Mouse (Mus musculus) kidney, adult 9 months (tissue): Measurements from ENCODE around the gene Srp9.

ENCODE experiments used
- DNase-seq: peaks from one replicate; pipeline ENCODE4 v3.0.0; 2022

Gene Srp9

DNA sequence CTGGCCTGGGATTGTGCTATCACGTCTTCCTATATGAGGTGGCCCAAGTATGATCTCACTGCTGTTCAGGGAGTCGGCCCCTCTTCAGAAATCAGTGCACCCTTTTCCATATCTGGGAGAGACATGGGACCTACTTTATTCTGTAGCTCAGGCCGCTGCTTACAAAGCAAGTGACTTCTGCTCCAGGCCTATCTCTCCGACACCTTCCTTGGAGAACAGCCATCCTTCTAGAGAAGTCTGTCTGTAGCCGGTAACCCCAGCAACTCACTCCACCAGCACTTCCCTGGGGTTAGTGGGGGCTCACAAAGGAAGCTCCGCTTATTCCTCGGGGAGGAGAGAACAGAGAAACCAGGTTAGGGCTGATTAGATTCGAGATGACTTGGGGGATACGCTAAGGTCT lies 17.3 kb upstream of the Srp9 start:
- DNase-seq, result no peak

DNA sequence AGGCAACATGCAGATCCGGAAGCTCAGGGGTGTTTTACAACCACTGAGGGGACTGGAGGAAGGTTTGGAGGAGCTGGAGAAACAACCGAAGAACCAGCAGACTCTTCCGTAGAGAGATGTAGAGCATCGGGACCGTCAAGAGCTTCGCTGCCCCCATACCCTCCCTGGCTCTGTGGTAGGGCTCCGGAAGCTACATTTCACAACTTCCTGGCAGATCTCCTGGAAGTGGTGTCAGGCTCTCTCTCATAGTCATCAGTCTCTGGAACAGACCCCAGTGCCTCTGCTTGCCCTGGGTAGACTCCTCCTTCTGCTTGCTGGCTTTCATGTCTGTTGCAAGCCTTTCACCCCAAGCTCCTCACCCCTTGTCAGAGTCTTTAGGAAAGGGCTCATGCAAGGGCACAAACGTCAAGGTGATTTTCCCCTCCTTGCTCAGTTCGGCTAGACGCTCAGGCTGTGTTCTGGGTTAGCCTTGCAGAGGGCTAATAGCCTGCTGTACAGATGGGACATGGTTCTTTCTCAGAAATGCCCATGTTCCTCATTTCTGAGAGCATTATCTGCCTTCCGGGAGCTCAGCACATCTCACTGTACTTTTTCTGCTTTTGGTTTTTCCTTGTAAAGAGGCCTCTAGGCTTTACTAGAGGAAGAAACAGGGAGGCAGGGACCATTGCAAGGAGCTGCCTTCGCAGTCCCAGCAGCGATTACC lies 16.0 kb upstream of the Srp9 start:
- DNase-seq, result no peak

DNA sequence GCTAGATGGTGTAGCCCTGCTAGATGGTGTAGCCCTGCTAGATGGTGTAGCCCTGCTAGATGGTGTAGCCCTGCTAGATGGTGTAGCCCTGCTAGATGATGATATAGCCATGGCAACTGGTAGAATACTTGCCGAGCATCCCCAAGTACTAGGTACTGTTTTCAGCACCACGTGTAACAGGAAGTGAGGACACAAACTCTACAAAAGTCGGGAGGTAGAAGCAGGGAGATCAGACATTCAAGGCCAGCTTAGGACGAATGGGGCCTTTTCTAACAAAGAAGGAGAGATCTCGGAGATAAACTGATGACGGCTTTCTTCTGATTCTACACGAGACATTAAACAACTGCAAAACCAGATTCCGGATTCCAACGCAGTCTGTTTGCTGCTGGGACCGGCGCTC lies 14.4 kb upstream of the Srp9 start:
- no peak for DNase-seq

DNA sequence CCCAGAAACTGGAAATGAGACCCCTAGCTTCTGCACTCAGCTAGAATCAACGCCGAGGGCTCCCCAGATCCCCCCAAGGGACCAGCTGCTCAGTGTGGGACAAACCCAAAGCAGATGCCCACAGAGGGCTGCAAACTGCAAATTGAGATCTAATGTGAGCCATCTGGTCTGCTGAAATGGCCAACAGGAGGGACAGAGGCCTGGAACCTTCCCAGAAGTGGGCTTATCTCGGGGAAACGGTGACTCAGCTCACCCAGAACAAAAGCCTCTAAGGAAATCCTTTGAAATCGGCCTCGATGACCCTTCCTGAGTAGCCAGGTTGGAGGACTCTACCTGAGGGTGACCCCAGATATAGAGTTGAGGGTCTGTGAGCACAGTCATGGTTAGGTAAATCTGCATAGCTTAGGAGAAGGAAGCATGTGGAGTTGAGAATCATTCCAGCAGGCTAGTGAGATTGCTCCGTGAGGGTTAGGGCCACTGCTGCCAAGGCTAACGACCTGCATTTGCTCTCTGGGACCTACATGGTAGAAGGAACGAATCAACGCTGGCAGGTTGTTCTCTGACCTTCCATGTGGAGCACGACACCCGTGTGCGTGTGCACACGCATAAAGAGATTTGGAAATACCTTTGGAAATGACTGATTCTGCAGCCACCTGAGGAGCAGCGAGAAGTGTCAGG lies 13.7 kb upstream of the Srp9 start:
- DNase-seq, result no peak

DNA sequence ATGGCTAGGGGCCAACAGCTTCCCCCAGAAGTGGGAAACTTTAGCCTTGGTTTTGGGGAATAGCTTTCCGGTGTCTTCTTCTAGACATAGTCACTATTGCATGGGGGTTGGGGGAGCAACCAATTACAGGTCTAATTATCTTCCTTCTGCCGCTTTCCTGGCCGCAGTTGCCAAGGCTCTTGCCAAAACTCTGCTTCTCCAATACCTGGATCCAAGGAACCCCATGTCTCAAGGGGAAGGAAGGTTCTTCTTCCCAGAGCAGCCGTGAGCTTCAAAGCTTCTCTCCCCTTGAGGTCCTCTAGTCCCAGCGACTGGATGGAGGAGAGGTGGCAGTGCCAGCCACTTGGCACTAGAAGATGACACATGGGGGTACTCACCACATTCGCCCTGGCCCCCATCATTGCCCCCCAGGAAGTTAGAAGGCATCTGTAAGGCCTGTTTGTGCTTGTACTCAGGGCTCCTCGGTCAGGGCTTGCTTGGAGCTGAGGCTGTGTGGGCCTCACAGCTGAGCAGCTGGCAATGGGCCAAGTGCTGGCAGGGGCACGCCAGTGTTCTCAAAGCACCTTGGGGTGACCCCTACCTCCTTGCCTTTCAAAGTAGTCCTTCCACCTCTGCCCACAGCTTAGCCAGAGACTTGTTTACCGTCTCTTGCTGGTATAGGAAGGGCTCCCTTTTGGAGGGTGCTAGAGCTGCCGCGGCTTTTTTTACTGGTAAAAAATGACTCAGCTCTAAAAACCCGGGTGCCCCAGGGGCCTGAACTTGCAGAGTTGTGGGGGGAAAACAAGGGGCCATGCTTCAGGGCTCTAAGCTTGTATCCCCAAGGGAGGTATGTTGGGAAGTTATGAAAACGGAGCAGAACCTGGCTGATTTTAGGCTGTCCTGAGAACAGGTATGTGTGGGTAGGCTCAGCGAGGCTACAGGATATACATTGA lies 12.9 kb upstream of the Srp9 start:
- peak; percentile 39 for DNase-seq

DNA sequence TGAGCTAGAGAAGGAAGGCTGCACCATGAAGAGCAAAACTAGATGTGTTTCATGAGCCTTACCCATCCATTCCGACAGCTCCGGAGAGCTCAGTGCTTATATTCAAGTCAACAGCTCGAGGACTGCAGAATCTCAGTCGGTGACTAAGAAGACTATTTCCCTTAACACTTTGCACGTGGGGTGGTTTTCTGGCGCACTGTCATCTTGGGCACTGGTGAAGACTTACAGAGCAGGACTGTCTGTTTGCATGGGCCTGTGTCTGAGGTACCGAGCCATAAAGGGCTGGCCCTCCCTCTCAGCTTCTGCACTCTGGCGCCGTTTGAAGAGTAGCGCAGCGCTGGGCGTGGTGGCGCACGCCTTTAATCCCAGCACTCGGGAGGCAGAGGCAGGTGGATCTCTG lies 12.2 kb upstream of the Srp9 start:
- no peak for DNase-seq

DNA sequence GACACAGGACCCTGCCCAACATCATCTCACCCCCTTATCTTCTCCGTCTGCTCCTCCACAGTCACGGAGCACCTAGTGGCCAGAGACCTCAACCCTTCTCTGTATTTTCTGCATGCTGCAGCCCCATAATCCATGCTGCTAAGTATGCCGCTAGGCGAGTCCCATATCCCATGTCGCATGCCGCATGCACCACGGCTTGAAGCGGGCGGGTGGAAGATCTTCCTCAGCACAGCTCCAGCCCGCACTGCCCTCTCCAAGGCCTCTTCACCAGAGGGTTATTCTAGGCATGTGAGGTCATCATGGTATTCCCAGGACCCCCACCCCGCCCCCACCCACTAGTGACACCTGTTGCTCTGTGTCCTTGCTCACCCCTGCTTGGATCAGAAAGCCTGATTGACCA lies 11.4 kb upstream of the Srp9 start:
- DNase-seq, result no peak

DNA sequence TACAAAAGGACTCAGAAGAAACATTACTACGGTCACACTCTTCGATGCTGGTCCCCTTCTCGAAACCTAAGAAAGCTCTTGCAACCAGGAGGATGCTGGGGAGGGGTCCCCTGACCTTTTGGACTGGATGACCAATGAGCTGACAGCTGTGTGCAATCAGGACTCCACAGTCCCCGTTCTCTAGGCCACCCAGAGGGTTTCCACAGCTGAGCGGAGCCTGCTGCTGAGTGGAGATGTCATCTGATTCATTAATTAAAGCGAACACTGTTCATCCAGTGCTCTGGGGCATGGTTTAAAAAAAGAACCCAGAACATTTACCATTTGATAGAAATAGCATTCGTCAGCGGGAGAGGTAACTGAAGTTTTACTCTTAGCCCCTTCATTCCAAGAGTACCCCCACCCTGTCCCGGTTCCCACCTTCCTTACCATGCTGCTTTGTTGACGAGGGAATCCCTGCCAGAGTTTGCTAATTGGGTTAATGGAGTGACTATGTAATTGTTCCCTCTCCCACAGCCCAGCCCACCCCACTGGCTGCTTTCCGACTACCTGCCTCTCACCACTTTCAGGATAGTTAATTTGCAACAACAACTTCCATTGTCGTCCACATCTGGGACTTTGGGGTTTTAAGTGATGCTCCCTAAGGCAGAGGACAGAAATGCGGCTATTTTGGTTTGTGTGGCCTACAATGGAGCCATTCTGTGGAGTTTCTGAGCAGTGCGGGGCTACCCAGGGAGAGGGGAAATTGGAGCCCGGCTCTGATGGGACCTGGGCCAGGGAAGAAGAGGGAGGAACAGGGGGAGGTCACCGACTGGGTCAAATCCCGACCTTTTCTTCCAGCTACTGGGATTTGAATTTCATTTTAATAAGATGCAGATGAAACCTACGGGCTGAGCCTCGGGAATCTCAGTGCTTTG lies 10.7 kb upstream of the Srp9 start:
- DNase-seq, result no peak

DNA sequence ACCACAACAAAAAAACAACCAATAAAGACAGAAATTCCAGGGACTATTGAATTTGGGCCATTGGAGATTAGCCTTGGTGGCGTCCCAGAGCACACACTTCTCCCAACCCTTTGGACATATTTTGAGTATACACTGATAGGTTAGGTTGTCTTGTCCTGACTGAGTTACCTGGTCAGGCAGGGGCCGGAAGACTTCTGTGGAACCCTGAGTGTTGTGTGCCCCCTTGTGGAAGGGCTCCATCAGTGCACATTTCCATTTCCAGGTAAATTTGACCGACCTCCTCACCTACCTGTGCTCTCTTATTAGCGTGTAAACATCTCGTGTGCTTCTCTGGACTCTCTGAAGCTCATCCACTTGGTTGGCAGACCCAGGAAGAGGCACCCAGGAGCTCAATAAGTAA lies 9.3 kb upstream of the Srp9 start:
- DNase-seq, result peak; percentile 71

DNA sequence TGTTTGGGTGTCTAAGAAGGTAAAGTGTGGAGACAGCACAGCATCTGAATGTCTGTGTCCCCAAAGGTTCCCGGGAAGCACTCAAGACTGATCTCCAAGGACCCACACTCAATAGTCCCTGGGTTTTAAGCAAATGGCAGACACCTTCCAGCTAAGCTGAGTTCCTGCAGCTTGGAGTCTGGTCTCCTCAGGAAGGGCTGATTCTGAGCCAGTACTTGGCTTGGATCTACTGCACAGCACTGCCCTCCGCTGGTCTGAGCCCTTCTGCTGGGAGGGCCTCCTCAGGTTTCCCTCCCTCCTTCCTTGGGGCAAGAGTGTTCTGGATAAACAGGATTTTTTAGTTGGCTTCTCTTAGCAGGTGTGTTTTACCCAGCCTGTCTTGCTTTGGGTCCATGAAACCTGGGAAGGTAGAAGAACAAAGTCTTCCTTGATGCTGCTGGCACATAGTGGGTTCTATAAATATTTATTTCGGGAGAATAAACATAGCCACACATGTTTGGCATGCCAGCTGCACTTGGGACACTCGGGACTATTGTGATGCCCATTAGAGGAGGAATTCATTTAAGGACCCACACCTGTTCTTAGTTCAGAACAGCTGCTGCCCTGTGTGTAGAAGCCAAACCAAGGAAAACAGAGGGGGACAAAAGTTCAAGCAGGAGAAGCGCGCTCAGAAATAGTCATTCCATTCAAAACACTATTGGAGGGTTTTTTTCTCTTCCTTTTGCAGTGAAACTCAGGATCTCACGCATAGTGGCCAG lies 8.7 kb upstream of the Srp9 start:
- DNase-seq, result peak; percentile 64

DNA sequence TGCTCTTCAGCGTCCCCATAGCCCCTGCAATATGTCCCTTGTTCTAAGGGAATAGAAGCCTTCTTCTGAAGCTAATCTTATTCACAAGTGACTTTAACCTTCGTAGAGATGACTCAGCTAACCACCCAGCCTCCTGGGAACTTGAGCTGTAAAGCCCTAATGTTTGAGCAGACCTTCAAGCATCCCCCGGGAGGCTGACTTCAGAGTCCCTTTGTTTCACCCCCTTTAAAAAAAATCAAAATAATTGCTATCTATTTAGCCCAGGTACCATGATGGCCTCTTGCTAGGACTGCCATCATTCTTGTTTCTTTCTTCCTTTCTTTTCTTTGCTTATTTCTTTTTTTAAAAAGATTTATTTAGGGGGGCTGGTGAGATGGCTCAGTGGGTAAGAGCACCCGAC lies 2.1 kb upstream of the Srp9 start:
- DNase-seq, result no peak

DNA sequence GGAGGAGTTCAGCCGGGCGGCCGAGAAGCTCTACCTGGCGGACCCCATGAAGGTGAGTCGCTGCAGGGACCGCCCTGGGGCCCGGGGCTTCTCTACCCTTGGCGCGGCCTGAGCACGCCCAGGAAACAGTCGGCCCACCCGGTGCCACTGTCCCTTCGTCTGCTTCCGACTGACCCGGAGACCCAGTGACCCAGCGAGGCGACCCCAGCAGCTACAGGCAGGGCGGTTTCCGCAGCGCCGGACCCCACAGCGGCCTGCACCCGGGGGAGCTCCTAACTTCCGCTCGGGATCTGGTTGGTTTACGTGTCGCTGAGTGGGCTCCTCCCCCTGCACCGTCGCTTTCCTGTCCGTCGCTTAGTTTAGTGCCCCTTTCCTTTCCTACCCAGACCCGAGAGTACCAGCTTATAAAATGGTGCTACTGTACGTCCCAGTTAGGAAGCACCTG lies 409 bp downstream of the Srp9 start:
- peak; percentile 85 for DNase-seq

DNA sequence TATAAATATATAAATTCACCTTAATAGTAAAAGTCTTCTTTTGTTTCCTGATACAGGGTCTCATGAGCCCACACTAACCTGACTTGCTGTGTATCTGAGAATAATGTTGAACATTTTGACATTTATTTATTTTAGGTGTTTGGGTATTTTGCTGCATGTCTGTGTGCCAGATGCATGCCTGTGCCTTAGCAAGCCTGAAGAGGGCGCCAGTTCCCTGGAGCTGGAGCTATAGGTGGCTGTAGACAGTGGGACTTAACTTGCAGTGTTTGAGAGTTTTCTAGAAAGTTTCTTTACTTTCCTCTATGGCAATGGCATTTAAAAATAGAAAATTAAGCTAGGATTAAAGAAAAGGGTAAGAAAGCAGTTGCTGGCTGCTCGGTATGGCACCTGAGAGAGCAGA lies 6.3 kb downstream of the Srp9 start:
- peak; percentile 27 for DNase-seq

DNA sequence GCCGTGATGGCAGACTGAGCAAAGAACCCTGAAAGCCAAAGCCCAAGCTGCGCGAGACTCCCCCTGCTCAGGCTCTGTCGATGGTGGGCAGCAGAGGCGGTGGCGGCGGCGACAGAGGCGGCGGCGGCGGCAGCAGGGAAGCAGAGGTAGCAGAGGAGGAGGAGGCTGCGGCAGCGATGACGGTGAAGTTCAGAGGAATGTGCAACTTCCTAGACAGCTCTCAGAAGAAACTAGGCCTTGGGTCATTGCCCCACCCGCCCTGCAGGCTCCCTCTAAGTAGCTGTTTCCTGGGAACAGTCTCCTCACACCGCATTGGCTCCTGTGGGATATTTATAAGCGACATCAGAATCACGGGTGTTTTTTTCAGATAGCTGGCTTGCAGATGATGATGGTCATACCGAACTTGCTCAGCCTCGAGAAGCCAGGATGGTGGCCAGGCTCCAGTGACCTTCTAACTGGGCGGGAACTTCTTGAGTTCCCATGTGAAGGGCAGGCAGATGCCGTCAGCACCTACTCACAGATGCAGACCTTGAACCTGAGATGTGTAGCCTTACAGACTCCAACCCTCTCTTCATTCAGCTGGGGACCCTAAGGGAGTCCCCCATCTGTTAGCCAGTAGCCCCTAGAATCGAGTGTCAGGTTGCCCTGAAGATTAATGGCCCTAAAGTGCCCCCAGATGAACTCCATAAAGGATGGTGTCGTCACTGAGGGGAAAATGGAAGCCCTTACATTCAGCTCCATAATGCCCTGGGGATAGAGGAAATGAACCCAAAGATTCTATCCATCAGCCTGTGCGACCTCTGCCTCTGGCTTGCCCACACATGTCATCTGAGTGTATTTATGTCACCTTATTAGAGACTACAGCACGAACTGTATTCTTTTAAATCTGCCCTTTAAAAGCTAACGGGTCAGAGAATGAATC lies 12.9 kb downstream of the Srp9 start:
- no peak for DNase-seq

DNA sequence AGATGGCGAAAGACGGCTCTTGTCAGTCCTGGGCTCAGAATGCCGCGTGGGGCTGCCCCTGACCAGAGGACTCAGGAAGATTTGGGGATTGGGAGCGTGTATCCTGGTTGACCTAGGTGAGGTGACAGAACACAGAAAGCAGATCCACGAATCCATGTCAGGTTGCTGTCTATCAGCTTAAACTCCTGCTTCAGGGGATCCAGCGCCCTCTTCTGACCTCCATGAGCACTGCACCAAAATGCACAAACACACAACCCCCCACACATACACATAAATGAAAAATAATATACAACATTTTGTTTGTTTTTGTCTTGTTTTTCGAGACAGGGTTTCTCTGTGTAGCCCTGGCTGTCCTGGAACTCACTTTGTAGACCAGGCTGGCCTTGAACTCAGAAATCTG lies 13.6 kb downstream of the Srp9 start:
- no peak for DNase-seq

DNA sequence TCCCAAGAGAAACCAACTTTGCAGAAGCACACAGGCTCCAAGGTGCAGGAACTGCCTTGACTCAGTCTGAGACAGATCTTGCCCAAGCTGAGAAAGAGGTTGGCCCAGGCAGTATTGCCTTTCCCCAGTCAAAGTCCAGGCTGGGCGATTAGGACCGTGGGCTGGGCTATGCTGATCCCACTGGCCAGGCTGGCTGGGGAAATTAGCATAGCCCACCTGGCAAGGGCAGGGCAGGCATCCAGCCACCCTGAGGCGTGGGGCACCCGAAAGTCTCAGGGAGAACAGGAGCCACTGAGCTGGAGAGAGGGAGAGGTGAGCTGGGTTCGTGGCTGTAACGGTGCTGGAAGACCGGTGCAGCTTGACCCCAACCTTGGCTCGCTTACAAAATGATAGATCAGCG lies 15.4 kb downstream of the Srp9 start:
- no peak for DNase-seq

DNA sequence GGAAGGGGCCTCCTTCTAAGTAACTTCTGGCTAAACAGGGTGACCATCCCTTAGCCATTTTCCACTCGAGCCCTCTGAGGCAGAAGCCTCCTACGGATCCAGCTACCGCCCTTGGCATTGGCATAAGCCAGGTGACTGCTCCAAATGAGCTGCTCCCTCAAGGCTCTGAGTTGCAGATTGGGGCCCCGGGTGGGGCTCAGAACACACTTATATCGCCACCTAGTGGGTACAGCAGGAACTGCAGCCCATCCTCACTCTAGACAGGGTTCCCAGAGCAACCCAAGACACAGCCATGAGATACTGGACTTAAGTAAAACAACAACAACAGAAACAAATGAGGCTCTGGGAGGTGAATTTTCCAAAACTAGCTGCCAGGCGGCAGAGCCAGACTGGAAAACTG lies 15.8 kb downstream of the Srp9 start:
- DNase-seq, result peak; percentile 77

DNA sequence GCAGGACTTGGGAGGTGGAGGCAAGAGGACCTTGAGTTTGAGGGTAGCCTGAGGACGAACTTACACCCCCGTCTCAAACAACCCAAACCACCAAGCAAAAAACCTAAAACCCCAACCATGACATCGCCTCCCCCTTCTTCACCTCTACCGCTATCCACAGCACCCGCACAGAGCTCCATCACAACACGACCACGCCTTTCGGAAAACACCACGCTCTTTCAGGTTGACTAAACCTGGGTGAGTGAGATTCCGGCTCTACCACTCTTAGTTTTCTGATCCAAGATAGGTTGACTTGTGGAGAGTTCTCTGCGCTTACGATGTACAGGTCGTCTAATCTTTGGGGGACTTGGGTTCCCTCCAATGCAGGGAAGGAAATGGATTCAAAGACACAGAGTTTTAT lies 18.2 kb downstream of the Srp9 start:
- DNase-seq, result no peak

DNA sequence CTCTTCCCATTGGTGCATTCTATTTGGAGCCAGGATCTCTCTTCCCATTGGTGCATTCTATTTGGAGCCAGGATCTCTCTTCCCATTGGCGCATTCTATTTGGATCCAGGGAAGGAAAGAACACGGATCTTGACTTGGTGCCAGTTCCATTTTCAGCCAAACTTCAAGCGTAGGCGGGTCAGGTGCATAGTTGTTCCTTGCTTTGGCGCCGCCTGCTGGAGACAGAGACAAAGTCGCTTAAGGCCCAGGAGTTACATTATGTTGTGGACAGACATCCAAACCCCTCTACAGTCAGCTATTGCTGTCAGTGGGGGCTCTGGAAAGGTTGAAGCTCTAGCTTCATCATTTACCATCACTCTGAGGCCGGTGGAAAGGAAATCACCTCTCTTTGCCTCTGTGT lies 18.8 kb downstream of the Srp9 start:
- DNase-seq, result no peak

DNA sequence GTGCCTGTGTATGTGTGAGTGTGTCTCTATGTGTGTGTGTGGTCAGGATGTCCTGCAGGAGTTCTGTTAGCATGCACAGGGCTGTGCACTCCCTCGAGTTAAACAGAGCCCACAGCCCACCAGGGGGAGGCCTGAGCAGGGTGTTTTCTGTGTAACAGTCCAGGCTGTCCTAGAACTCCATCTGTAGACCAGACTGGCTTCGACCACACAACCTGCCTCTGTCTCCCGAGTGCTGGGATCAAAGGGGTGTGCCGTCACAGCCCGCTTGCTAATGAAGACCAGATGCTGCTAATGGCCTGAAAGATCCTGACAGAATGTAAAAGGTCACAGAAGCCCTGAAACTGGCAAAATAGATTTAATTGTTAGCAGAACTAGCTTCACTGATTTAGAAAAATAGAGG lies 21.0 kb downstream of the Srp9 start:
- no peak for DNase-seq
